Mouse (Mus musculus): ENCODE measurements around the gene Ifitm2.

DNA sequence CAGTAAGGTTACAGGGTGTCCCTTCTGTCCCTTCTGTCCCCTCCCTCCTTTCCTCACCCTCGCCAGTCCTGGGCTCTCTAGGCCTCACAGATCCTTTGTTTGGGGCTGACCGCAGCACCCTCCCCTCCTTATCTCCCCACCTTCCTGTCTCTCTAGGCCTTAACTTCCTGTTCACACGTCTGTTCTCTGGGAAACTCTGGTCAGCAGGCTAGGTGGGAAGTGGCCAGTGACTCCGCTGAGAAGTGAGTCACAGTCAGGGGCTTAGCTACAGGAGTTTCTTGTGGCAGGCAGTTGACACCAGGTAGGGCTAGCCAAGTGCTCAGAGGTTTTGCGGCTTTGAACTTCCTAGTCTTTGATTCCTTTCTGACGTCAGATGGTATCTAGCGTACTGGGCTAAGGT, 8.8 kb downstream of the Ifitm2 start:
- no peak for TF ChIP-seq POLR2A (IDR thresholded peaks at IDR 0.05; ENCODE audit: borderline replicate concordance, insufficient read depth, low read length)
- no peak for TF ChIP-seq CTCF (IDR thresholded peaks at IDR 0.05; ENCODE audit: borderline replicate concordance, insufficient read depth, low read depth, low read length)
